Mouse (Mus musculus): ENCODE results near the gene Gm11733. TPM values are rescaled to one million over a fixed set of nuclear protein-coding genes. Genes with fewer than 3 reads are reported as not detected.

Gm11733 gene
- polyA plus RNA-seq, 1 experiment from 2014 or later, result not detected

DNA sequence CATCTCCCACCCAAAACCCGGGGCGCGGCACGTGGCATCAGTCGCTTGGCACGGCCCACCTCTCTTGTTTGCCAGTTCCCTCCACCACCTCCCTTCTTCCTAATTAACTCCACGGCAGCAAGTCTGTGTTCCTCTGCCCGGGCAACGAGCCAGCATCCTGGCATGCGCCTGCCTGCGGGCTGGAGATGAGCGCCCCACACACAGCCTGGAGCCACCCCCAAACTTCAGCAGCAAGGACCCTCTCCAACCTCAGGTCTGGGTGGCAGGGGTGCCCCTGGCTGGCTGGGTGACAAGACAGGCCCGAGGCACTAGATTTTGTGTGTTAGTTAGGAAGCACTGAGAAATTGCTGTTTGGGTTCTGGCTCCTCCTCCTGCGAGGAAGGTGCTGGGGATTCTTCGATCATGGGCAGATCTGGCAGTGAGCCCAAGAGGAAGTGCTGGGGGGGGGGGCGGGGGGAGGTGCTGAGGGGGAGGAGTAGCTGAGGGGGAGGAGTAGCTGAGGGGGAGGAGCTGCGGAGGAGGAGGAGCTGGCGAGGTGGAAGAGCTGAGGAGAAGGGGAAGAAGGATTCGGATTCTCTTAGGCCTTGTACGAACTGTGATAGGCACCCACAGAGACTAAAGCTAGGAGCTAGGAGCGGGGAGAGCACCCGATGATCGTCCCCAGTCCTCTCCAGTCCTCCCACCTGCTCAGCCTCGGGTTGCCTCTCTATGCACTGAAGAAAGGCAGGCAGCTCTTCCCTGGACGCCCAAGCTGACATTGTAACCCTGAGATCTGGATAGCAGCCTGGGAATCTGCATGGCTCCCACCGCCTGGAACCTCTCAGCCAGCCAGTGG lies 1.3 kb upstream of the Gm11733 start:
- Histone ChIP-seq H3K27me3 (replicated peaks; ENCODE audit: control insufficient read depth, insufficient read depth, low read length) (peaks cover 20% of the 10 kb centered on the region), H3K27ac (ENCODE audit: low read depth, low read length) (no peak overlapping the region), H3K9ac (ENCODE audit: low read depth, low read length) (no peak overlapping the region), H3K4me2 (peak overlapping the region; percentile 54), H3K4me3 (ENCODE audit: low read depth, low read length) (no peak overlapping the region; the same call in 1 of the 2 replicates), H3K36me3 (ENCODE audit: control insufficient read depth, insufficient read depth, low read length) (no peaks in the 10 kb centered on the region), H3K9me3 (ENCODE audit: control insufficient read depth, low read length) (no peaks in the 10 kb centered on the region), H3K4me1 (replicated peaks; ENCODE audit: control insufficient read depth, insufficient read depth, low read length) (peaks cover 7% of the 10 kb centered on the region)
- ATAC-seq (replicated peaks; ENCODE audit: low FRiP score) (no peak), DNase-seq (ENCODE audit: low spot score) (peak; percentile 49)
- WGBS, result 2% methylated on average over 24 of the region's 26 CpGs

DNA sequence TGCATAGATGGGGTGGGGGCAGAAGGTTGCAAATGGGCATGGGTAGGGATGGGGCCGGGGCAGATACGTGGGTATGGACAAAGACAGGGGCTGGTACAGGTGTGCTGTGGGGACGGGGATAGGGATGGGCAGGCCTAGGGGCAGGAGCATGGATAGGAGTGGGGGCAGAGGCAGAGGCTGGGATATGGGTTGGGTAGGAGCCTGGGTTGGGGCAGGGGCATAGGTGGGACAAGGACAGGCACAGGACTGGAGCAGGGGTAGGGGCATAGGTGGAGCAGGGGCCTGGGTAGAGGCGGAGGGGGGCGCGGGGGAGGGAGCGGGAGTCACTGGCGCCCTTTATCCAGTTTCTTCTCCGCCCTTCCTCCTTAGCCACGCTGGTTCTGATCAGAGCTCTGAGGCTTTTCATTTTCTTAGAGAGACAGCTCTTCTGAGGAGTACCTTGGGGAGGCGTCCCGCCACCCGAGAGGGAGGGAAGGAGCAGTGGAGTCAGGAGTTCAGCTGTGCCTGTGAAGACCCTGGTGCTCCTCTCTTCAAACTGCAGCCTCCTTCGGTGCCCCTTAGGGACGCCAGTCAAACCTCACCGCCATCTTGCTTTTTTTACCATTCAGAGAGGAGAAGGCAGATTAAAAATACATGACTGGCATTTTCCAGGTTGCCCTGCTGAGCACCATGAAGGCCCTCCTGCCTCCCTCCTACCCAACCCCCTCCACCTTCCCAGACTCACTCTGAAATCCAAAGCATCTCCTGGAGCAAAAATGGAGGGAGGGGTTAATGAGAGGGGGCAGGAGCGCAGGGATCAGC lies 7.4 kb downstream of the Gm11733 start:
- 83% methylated on average over 17 of the region's 17 CpGs for WGBS

DNA sequence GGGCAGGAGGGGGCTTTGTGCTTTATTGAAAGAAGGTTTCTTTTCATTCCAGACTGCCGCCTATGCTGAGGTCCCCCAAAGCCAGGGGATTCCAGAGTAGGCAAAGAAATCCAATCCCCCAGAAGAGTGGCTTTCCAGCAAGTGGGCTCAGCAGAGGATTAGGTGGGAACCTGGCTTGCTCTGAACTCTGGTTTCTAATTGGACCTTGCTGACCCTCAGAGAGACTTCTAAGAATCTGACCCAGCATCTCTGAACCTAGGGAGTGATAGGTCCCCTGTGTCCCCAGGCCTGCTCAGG lies 8.0 kb downstream of the Gm11733 start:
- Histone ChIP-seq H3K27me3 (replicated peaks; ENCODE audit: control insufficient read depth, insufficient read depth, low read length) (peaks cover 13% of the 10 kb centered on the region), H3K4me2 (no peak overlapping the region), H3K9ac (ENCODE audit: low read depth, low read length) (no peak overlapping the region), H3K9me3 (ENCODE audit: control insufficient read depth, low read length) (no peaks in the 10 kb centered on the region), H3K27ac (ENCODE audit: low read depth, low read length) (no peak overlapping the region), H3K4me3 (ENCODE audit: low read depth, low read length) (no peak overlapping the region), H3K4me1 (replicated peaks; ENCODE audit: control insufficient read depth, insufficient read depth, low read length) (no peaks in the 10 kb centered on the region), H3K36me3 (ENCODE audit: control insufficient read depth, insufficient read depth, low read length) (no peaks in the 10 kb centered on the region)
- 57% methylated on average over 1 of the region's 1 CpGs for WGBS
- ATAC-seq (replicated peaks; ENCODE audit: low FRiP score) (no peak), DNase-seq (ENCODE audit: low spot score) (no peak)

More for the DNA sequence above, 7.4 kb downstream of the Gm11733 start:
- ATAC-seq (replicated peaks; ENCODE audit: low FRiP score) (no peak), DNase-seq (ENCODE audit: low spot score) (no peak)
- H3K9ac ChIP-seq (ENCODE audit: low read depth, low read length), result no peak overlapping the region
- no peaks in the 10 kb centered on the region for H3K36me3 ChIP-seq (ENCODE audit: control insufficient read depth, insufficient read depth, low read length)
- H3K27ac ChIP-seq (ENCODE audit: low read depth, low read length), result no peak overlapping the region
- no peak overlapping the region for H3K4me3 ChIP-seq (ENCODE audit: low read depth, low read length)
- H3K4me1 ChIP-seq (replicated peaks; ENCODE audit: control insufficient read depth, insufficient read depth, low read length), result no peaks in the 10 kb centered on the region
- no peak overlapping the region for H3K4me2 ChIP-seq
- no peaks in the 10 kb centered on the region for H3K9me3 ChIP-seq (ENCODE audit: control insufficient read depth, low read length)
- H3K27me3 ChIP-seq (replicated peaks; ENCODE audit: control insufficient read depth, insufficient read depth, low read length), result peaks cover 11% of the 10 kb centered on the region

DNA sequence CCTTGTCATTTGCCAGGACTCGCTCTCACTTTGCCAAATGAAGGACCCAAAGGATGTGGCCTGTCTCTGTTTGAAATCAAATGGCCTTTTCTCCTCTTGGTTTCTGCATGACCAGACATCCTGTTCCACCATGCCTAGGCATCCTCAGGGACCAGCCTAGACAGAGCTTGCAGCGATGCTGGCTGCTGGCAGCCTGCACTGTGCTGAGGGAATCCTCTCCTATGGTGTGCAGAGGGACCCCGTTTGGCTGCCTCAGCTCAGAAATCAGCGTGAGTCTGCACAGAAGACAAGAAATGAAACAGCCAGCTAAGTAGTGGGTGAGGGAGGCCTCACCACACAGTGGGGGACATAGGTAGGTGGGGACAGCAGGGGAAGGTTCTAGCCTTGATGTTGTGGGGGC lies 12.6 kb downstream of the Gm11733 start:
- H3K27ac ChIP-seq (ENCODE audit: low read depth, low read length), result no peak overlapping the region
- ATAC-seq (replicated peaks; ENCODE audit: low FRiP score) (no peak), DNase-seq (ENCODE audit: low spot score) (no peak)
- no peaks in the 10 kb centered on the region for H3K36me3 ChIP-seq (ENCODE audit: control insufficient read depth, insufficient read depth, low read length)
- H3K9me3 ChIP-seq (ENCODE audit: control insufficient read depth, low read length), result no peaks in the 10 kb centered on the region
- H3K27me3 ChIP-seq (replicated peaks; ENCODE audit: control insufficient read depth, insufficient read depth, low read length), result peaks cover 13% of the 10 kb centered on the region
- no peak overlapping the region for H3K9ac ChIP-seq (ENCODE audit: low read depth, low read length)
- H3K4me3 ChIP-seq (ENCODE audit: low read depth, low read length), result no peak overlapping the region
- no peaks in the 10 kb centered on the region for H3K4me1 ChIP-seq (replicated peaks; ENCODE audit: control insufficient read depth, insufficient read depth, low read length)
- 35% methylated on average over 4 of the region's 4 CpGs for WGBS
- H3K4me2 ChIP-seq, result no peak overlapping the region

DNA sequence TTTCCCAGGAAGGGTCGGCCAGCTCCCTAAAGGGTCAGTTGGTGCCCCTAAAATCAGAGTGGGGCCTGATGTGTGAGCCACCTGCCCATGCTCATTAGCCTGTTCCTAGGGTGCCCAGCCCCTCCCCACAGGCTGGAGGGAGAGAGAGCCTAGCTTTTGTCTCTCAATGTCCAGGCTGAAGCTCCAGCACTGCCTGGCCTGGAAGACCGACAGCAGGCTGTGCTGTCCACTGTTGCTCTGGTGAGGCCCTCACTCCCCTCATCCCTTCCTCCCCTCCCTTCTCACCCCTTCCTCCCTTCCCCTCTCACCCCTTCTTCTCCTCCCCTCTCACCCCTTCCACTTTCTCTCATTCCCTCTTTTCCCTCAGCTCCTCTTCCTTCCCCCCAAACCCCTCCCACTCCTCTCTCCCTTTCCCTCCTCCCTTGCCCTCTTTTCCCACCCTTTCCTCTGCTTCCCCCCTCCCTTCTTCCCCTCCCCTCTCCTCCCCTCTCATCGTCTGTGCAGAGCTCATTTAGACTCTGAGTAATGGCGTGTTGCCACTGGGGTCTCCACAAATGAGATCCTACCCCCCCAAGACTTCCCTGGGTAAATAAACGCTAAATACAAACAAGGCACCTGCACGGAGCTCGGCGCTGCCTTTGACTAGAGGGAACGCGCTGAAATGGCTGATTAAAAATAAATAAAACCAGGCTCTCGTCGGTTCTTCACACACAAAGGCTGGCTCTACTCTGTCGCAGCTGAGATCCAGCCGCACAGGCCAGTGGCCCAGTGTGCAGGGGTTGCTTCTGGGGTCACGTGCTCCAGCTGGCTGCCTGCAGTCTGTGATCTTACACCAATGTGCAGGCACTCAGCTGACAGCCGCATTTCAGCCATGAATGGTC lies 13.3 kb downstream of the Gm11733 start:
- no peaks in the 10 kb centered on the region for H3K36me3 ChIP-seq (ENCODE audit: control insufficient read depth, insufficient read depth, low read length)
- ATAC-seq (replicated peaks; ENCODE audit: low FRiP score), result no peak
- DNase-seq (ENCODE audit: low spot score), result no peak
- H3K4me2 ChIP-seq, result peak overlapping the region; percentile 17; the same call in 1 of the 2 replicates
- H3K9ac ChIP-seq (ENCODE audit: low read depth, low read length), result no peak overlapping the region
- H3K27ac ChIP-seq (ENCODE audit: low read depth, low read length), result no peak overlapping the region
- H3K9me3 ChIP-seq (ENCODE audit: control insufficient read depth, low read length), result no peaks in the 10 kb centered on the region
- H3K27me3 ChIP-seq (replicated peaks; ENCODE audit: control insufficient read depth, insufficient read depth, low read length), result peaks cover 13% of the 10 kb centered on the region
- H3K4me1 ChIP-seq (replicated peaks; ENCODE audit: control insufficient read depth, insufficient read depth, low read length), result no peaks in the 10 kb centered on the region
- WGBS, result 48% methylated on average over 16 of the region's 16 CpGs
- H3K4me3 ChIP-seq (ENCODE audit: low read depth, low read length), result no peak overlapping the region

- ATAC-seq (replicated peaks; ENCODE audit: low FRiP score) (no peak), DNase-seq (ENCODE audit: low spot score) (no peak)
- H3K9me3 ChIP-seq (ENCODE audit: control insufficient read depth, low read length), result no peaks in the 10 kb centered on the region
- H3K27me3 ChIP-seq (replicated peaks; ENCODE audit: control insufficient read depth, insufficient read depth, low read length), result peaks cover 13% of the 10 kb centered on the region
- H3K9ac ChIP-seq (ENCODE audit: low read depth, low read length), result no peak overlapping the region
- no peaks in the 10 kb centered on the region for H3K4me1 ChIP-seq (replicated peaks; ENCODE audit: control insufficient read depth, insufficient read depth, low read length)
- H3K4me3 ChIP-seq (ENCODE audit: low read depth, low read length), result no peak overlapping the region
- no peak overlapping the region for H3K4me2 ChIP-seq
- WGBS, result 77% methylated on average over 1 of the region's 1 CpGs
- H3K27ac ChIP-seq (ENCODE audit: low read depth, low read length), result no peak overlapping the region
- H3K36me3 ChIP-seq (ENCODE audit: control insufficient read depth, insufficient read depth, low read length), result no peaks in the 10 kb centered on the region
These were observed 14.0 kb downstream of the Gm11733 start for GRCm38 (mm10) chr11:117498137-117498511.

GRCm38 (mm10) chr11:117508972-117509371 lies 24.8 kb downstream of the Gm11733 start:
- 90% methylated on average over 4 of the region's 4 CpGs for WGBS
- DNase-seq (ENCODE audit: low spot score) (no peak), ATAC-seq (replicated peaks; ENCODE audit: low FRiP score) (no peak)
- Histone ChIP-seq H3K4me2 (no peak overlapping the region), H3K36me3 (ENCODE audit: control insufficient read depth, insufficient read depth, low read length) (no peaks in the 10 kb centered on the region), H3K4me3 (ENCODE audit: low read depth, low read length) (no peak overlapping the region), H3K27ac (ENCODE audit: low read depth, low read length) (no peak overlapping the region), H3K4me1 (replicated peaks; ENCODE audit: control insufficient read depth, insufficient read depth, low read length) (no peaks in the 10 kb centered on the region), H3K27me3 (replicated peaks; ENCODE audit: control insufficient read depth, insufficient read depth, low read length) (no peaks in the 10 kb centered on the region), H3K9ac (ENCODE audit: low read depth, low read length) (no peak overlapping the region), H3K9me3 (ENCODE audit: control insufficient read depth, low read length) (no peaks in the 10 kb centered on the region)

DNA sequence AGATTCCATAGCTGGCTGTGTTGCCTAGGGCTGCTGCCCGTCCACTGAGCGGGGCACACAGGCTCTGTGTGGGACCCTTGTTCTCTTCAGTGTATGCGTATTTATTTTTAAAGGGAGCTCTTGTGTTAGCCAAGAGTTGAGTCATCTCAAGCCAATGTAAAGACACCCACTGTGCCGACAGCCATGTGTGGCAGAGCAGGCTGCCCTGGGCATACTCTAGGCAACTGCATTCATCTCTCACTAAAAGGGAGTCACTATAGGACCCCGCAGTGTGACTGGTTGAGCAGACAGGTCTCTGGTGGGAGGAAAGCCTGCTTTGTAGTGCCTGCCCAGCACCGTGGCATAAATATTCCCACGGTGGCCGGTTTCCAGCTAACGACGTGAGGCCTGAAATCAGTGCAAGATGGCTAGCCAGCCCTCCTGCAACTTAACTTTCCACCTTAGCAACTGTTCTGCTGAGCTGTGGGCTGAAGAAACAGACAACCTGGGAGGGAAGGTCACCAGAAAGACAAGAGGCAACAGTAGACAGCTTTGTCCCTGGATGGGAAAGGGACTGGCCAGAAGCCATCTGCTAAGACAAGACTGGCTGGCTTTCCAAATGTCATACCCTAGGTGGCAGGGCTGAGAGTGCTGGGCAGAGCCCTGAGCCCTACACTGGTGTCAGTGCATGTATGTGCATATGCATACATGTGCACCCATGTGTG lies 31.7 kb downstream of the Gm11733 start:
- Histone ChIP-seq H3K27me3 (replicated peaks; ENCODE audit: control insufficient read depth, insufficient read depth, low read length) (no peaks in the 10 kb centered on the region), H3K36me3 (ENCODE audit: control insufficient read depth, insufficient read depth, low read length) (no peaks in the 10 kb centered on the region), H3K27ac (ENCODE audit: low read depth, low read length) (no peak overlapping the region), H3K4me3 (ENCODE audit: low read depth, low read length) (no peak overlapping the region), H3K9me3 (ENCODE audit: control insufficient read depth, low read length) (no peaks in the 10 kb centered on the region), H3K4me1 (replicated peaks; ENCODE audit: control insufficient read depth, insufficient read depth, low read length) (no peaks in the 10 kb centered on the region), H3K9ac (ENCODE audit: low read depth, low read length) (no peak overlapping the region), H3K4me2 (no peak overlapping the region)
- ATAC-seq (replicated peaks; ENCODE audit: low FRiP score), result no peak
- no peak for DNase-seq (ENCODE audit: low spot score)
- 79% methylated on average over 10 of the region's 10 CpGs for WGBS

Data from liver, embryonic 11.5 days (tissue).